Mouse (Mus musculus) erythroblast, embryonic 14.5 days (primary cell): ENCODE results near the gene Exo5.

Experiments used
- GATA1 ChIP-seq: IDR thresholded peaks from 2 replicates; pipeline ENCODE4 v1.6.1; 2012; ENCODE audit warnings: low read length, inconsistent platforms, mixed read lengths
- TAL1 ChIP-seq: IDR thresholded peaks from 3 replicates; pipeline ENCODE4 v1.6.1; 2012; ENCODE audit warnings: low read length, inconsistent platforms, mixed read lengths

- TF ChIP-seq TAL1 = no peak
- no peak for TF ChIP-seq GATA1
Observed at GRCm38 (mm10) chr4:120930736-120931135, 5.9 kb upstream of the Exo5 start.
